Mouse (Mus musculus): ENCODE measurements around the gene Kdm4a. TPM values are rescaled to one million over a fixed set of nuclear protein-coding genes. Genes with fewer than 3 reads are reported as not detected.
A peak's percentile ranks its signal among the peaks of the same experiment; 100 is the strongest.

Kdm4a gene
- polyA plus RNA-seq, 1 experiment from 2014 or later, result 24.7 TPM

GRCm38 (mm10) chr4:118105256-118106053 is 74.4 kb downstream of the Kdm4a start:
- no peak overlapping the region for H3K4me3 ChIP-seq (replicated peaks)
- no peak overlapping the region for H3K4me2 ChIP-seq (replicated peaks)
- H3K9ac ChIP-seq, result no peak overlapping the region
- 96% methylated on average over 3 of the region's 3 CpGs for WGBS
- ATAC-seq, result no peak
- peaks cover 9% of the 10 kb centered on the region for H3K4me1 ChIP-seq (replicated peaks)
- no peaks in the 10 kb centered on the region for H3K9me3 ChIP-seq
- peaks cover 4% of the 10 kb centered on the region; the same call in 1 of the 2 replicates for H3K36me3 ChIP-seq
- H3K27ac ChIP-seq, result no peak overlapping the region
- H3K27me3 ChIP-seq (replicated peaks), result no peaks in the 10 kb centered on the region

- Histone ChIP-seq H3K4me3 (replicated peaks) (no peak overlapping the region), H3K9ac (no peak overlapping the region), H3K27ac (no peak overlapping the region), H3K4me1 (replicated peaks) (no peaks in the 10 kb centered on the region), H3K36me3 (peaks cover 4% of the 10 kb centered on the region; the same call in 1 of the 2 replicates), H3K27me3 (replicated peaks) (no peaks in the 10 kb centered on the region), H3K4me2 (replicated peaks) (no peak overlapping the region), H3K9me3 (no peaks in the 10 kb centered on the region)
- no peak for ATAC-seq
- 79% methylated on average over 8 of the region's 8 CpGs for WGBS
These were observed 76.5 kb downstream of the Kdm4a start for GRCm38 (mm10) chr4:118103280-118103830.

DNA sequence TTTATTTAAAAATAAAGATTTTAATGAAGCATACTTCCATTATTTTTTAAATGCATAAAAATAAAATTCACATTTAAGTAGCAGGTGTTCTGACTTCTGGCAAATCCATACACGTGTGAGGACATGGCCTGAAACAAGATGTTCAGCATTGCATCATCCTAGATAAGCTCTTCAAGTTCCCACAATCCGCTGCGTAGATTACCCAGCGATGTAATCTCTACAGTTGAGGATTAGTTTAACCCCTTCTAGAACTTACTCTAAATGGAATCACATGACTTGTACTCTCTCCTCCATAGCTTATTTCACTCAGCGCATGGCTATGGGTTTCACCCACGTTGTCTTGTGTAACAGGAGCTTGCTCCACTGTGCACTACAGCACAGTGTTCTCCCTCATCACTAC is 78.3 kb downstream of the Kdm4a start:
- Histone ChIP-seq H3K4me1 (replicated peaks) (no peaks in the 10 kb centered on the region), H3K9ac (no peak overlapping the region), H3K36me3 (no peaks in the 10 kb centered on the region), H3K27me3 (replicated peaks) (no peaks in the 10 kb centered on the region), H3K4me2 (replicated peaks) (no peak overlapping the region), H3K9me3 (no peaks in the 10 kb centered on the region), H3K27ac (no peak overlapping the region), H3K4me3 (replicated peaks) (no peak overlapping the region)
- WGBS, result 73% methylated on average over 6 of the region's 6 CpGs
- ATAC-seq, result no peak

DNA sequence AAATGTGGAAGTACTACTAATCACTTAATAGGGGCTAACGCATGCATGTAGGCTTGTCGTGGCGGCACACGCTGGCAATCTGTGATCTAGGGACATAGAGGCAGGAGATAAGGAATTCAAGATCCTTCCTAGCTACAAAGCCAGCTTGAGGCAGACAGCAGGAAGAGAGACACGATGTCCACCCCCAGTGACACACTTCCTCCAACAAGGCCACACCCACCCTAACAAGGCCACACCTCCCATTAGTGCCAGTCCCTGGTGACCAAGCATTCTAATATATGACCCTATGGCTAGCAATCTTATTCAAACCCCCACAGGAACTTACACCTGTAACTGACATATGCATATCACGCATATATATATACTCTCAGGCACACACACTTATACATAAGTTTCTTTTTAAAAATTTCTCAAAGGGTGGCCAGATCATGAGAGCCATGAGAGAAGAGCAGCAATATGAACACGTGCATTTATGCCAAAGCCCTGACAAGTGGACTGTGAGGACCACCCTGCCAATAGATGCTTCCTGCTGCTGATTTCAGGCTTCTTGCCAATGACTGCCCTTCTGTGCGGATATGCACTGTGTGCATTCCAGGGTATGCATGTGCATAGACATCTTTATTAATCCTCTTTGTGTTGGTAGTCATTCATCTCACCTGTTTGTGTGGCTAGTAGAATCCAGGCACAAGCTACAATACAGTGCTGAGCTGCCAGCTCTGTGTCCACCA is 80.0 kb downstream of the Kdm4a start:
- no peaks in the 10 kb centered on the region for H3K36me3 ChIP-seq
- no peaks in the 10 kb centered on the region for H3K27me3 ChIP-seq (replicated peaks)
- no peak overlapping the region for H3K9ac ChIP-seq
- ATAC-seq, result no peak
- no peak overlapping the region for H3K4me2 ChIP-seq (replicated peaks)
- WGBS, result 84% methylated on average over 8 of the region's 8 CpGs
- H3K9me3 ChIP-seq, result no peaks in the 10 kb centered on the region
- H3K4me1 ChIP-seq (replicated peaks), result no peaks in the 10 kb centered on the region
- no peak overlapping the region for H3K4me3 ChIP-seq (replicated peaks)
- H3K27ac ChIP-seq, result no peak overlapping the region

DNA sequence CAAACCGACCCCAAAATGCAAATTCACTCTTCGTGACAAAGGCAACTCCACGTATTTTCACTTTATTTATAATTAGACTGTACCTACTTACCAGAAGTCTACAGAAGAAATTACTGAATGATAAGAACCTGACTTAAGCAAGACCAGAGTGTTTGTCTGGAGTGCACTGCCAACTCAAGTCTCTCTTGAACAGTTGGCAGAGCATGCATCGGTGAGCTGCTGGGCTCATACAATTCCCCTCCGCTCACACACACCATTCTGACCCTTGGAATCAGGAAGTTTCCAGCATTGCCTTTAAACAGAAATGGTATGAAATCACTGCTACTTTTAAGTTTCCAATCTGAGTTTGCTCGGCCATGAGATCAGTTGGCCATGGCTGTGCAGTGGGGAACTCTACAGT is 81.3 kb downstream of the Kdm4a start:
- H3K4me2 ChIP-seq (replicated peaks), result no peak overlapping the region
- no peak overlapping the region for H3K9ac ChIP-seq
- H3K9me3 ChIP-seq, result no peaks in the 10 kb centered on the region
- no peaks in the 10 kb centered on the region for H3K27me3 ChIP-seq (replicated peaks)
- H3K4me3 ChIP-seq (replicated peaks), result no peak overlapping the region
- H3K4me1 ChIP-seq (replicated peaks), result no peaks in the 10 kb centered on the region
- 89% methylated on average over 6 of the region's 6 CpGs for WGBS
- no peaks in the 10 kb centered on the region for H3K36me3 ChIP-seq
- no peak for ATAC-seq
- no peak overlapping the region for H3K27ac ChIP-seq

DNA sequence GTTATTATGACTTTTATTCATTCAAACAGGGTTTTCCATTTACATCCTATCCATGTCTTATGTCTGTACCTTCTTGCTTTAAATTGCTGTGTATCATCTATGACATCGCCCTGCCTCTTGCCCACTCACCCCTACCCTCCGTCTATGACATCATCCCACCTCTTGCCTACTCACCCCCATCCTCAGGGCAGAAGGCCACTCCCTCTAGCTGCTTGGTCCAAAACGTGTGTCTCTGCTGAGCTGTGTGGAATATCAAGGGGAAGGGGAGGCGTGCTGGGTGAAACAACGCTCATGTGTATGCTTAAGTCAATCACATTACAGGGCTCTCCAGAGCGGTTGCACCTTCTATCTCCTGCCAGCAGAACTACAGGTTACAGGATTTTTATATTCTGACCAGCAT is 83.8 kb downstream of the Kdm4a start:
- ATAC-seq, result no peak
- WGBS, result 76% methylated on average over 6 of the region's 6 CpGs

DNA sequence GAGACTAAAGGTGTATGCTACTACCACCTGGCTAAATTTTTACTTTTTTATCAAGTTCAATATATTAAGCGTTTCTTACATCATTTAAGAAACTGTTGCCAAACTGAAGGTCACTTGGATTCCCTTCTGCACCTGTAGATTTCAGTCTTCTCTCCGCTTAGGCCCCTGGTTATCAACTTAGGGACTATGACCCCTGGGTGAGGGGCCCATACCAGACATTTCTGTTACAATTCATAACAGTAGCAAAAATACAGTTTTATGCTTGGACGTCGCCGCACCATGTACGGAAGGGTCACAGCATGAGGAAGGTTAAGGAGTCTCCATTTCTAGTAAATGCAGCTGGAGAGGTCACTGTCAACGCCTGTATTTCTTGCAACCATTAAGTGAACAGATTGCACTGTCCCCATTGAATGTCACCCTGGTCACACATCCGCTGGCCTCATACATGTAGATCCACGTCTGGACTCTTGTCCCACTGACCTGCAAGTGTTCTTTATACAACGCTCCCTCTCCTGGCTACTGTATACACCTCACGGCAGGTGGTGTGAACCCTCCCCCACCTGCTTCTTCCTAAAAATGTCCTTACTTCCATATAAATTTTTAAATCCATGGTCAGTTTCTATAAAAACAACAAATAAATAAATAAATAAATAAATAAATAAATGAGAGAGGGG is 86.9 kb downstream of the Kdm4a start:
- Histone ChIP-seq H3K4me2 (replicated peaks) (no peak overlapping the region), H3K9me3 (no peaks in the 10 kb centered on the region), H3K9ac (no peak overlapping the region), H3K27me3 (replicated peaks) (no peaks in the 10 kb centered on the region), H3K4me1 (replicated peaks) (no peaks in the 10 kb centered on the region), H3K4me3 (replicated peaks) (no peak overlapping the region), H3K27ac (no peak overlapping the region), H3K36me3 (no peaks in the 10 kb centered on the region)
- peak; percentile 43; the same call in 1 of the 2 replicates for ATAC-seq
- WGBS, result 89% methylated on average over 11 of the region's 11 CpGs

More for the DNA sequence above, 83.8 kb downstream of the Kdm4a start:
- no peak overlapping the region for H3K9ac ChIP-seq
- H3K9me3 ChIP-seq, result no peaks in the 10 kb centered on the region
- no peaks in the 10 kb centered on the region for H3K27me3 ChIP-seq (replicated peaks)
- H3K4me1 ChIP-seq (replicated peaks), result no peaks in the 10 kb centered on the region
- no peak overlapping the region for H3K27ac ChIP-seq
- no peak overlapping the region for H3K4me2 ChIP-seq (replicated peaks)
- H3K4me3 ChIP-seq (replicated peaks), result no peak overlapping the region
- H3K36me3 ChIP-seq, result no peaks in the 10 kb centered on the region

GRCm38 (mm10) chr4:118090449-118090848 is 89.4 kb downstream of the Kdm4a start:
- Histone ChIP-seq H3K4me1 (replicated peaks) (no peaks in the 10 kb centered on the region), H3K27me3 (replicated peaks) (no peaks in the 10 kb centered on the region), H3K27ac (no peak overlapping the region), H3K4me3 (replicated peaks) (no peak overlapping the region), H3K9ac (no peak overlapping the region), H3K9me3 (no peaks in the 10 kb centered on the region), H3K4me2 (replicated peaks) (no peak overlapping the region), H3K36me3 (no peaks in the 10 kb centered on the region)
- no peak for ATAC-seq
- 86% methylated on average over 11 of the region's 11 CpGs for WGBS

GRCm38 (mm10) chr4:118089939-118090338 is 89.9 kb downstream of the Kdm4a start:
- Histone ChIP-seq H3K4me1 (replicated peaks) (no peaks in the 10 kb centered on the region), H3K27me3 (replicated peaks) (no peaks in the 10 kb centered on the region), H3K4me3 (replicated peaks) (no peak overlapping the region), H3K9ac (no peak overlapping the region), H3K36me3 (no peaks in the 10 kb centered on the region), H3K9me3 (no peaks in the 10 kb centered on the region), H3K4me2 (replicated peaks) (no peak overlapping the region), H3K27ac (no peak overlapping the region)
- 42% methylated on average over 9 of the region's 9 CpGs for WGBS
- no peak for ATAC-seq

DNA sequence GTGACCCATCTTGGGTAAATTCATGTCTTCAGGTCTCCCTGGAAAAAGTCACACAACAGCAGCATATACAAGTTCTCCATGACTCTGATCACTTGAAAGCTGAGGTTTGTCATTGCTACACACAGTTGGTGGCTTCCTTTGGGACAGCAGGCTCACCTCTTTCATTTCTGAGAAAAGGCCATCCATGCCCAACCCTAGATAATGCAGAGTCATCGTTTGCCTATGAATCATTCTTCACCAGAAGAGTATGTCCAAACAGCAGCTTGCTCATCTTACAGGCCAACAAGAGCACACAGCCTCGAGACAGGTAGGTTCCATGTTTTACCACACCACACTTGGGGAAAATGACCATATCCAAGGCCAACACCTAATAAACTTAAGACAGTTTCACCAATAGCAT is 91.1 kb downstream of the Kdm4a start:
- no peak overlapping the region for H3K4me3 ChIP-seq (replicated peaks)
- no peaks in the 10 kb centered on the region for H3K9me3 ChIP-seq
- no peaks in the 10 kb centered on the region for H3K4me1 ChIP-seq (replicated peaks)
- no peak overlapping the region for H3K4me2 ChIP-seq (replicated peaks)
- 77% methylated on average over 2 of the region's 2 CpGs for WGBS
- no peaks in the 10 kb centered on the region for H3K27me3 ChIP-seq (replicated peaks)
- no peak overlapping the region for H3K27ac ChIP-seq
- ATAC-seq, result no peak
- no peaks in the 10 kb centered on the region for H3K36me3 ChIP-seq
- no peak overlapping the region for H3K9ac ChIP-seq
